Mouse (Mus musculus) hindbrain, embryonic 11.5 days (tissue): ENCODE measurements around the gene Iars2. TPM values are rescaled to one million over a fixed set of nuclear protein-coding genes. Genes with fewer than 3 reads are reported as not detected.

Experiments
- ATAC-seq: fragments of 200-750 bp; cut with Nextera tagmentation; 2 replicates; pipeline ENCODE4 v1.8.0; 2017; ENCODE audit warnings: mild to moderate bottlenecking, moderate TSS enrichment, moderate library complexity; ENCODE audit not compliant: low FRiP score
- DNase-seq: peaks from one replicate; pipeline ENCODE4 v3.0.0-alpha.2; 2015; ENCODE audit warnings: low spot score
- H3K27ac ChIP-seq: fragments of 300-500 bp; sonication (generic); 2 replicates; pipeline ENCODE4 v1.5.1; 2014; ENCODE audit warnings: mild to moderate bottlenecking, low read depth, low read length
- H3K27me3 ChIP-seq: fragments of 300-500 bp; sonication (generic); 2 replicates; pipeline ENCODE4 v1.6.1; 2014; ENCODE audit warnings: mild to moderate bottlenecking, low read length, moderate library complexity, mixed read lengths; ENCODE audit not compliant: control insufficient read depth, insufficient read depth
- H3K36me3 ChIP-seq: fragments of 300-500 bp; sonication (generic); 2 replicates; pipeline ENCODE4 v1.6.1; 2014; ENCODE audit warnings: mild to moderate bottlenecking, low read length, moderate library complexity, mixed read lengths; ENCODE audit not compliant: control insufficient read depth, insufficient read depth
- H3K4me1 ChIP-seq: fragments of 300-500 bp; sonication (generic); replicated peaks from 2 replicates; pipeline ENCODE4 v1.6.1; 2014; ENCODE audit warnings: low read length, mixed read lengths; ENCODE audit not compliant: control insufficient read depth, insufficient read depth
- H3K4me2 ChIP-seq: fragments of 300-500 bp; sonication (generic); replicated peaks from 2 replicates; pipeline ENCODE4 v1.6.1; 2014; ENCODE audit warnings: mild to moderate bottlenecking, low read depth, low read length
- H3K4me3 ChIP-seq: fragments of 300-500 bp; sonication (generic); 2 replicates; pipeline ENCODE4 v1.5.1; 2014; ENCODE audit warnings: low read depth, low read length
- H3K9ac ChIP-seq: fragments of 300-500 bp; sonication (generic); 2 replicates; pipeline ENCODE4 v1.6.1; 2014; ENCODE audit warnings: low read depth, low read length
- H3K9me3 ChIP-seq: fragments of 300-500 bp; sonication (generic); 2 replicates; pipeline ENCODE4 v1.6.1; 2016; ENCODE audit warnings: low read length; ENCODE audit not compliant: control insufficient read depth
- WGBS: fragments of 180-500 bp; shearing (Covaris S2); extraction: QIAGEN DNeasy Blood & Tissue Kit; methylation state at CpG from one replicate; pipeline ENCODE4 v1.1.7; 2014; 5-methylcytosine and 5-hydroxymethylcytosine counted together
- microRNA counts: library from miRNA; unstranded; fragments of <30 nt; microRNA quantifications from one replicate; lab custom pipeline; 2015
- polyA plus RNA-seq: library from polyadenylated mRNA; unstranded; fragments of >200 nt; fragmentation: Nextera tagmentation; extraction: Ambion mirVana; gene quantifications from 2 replicates; pipeline ENCODE4 v1.2.1, GENCODE M21; 2014

Gene Iars2
- polyA plus RNA-seq, 1 experiment from 2014 or later: 19.2 TPM

DNA sequence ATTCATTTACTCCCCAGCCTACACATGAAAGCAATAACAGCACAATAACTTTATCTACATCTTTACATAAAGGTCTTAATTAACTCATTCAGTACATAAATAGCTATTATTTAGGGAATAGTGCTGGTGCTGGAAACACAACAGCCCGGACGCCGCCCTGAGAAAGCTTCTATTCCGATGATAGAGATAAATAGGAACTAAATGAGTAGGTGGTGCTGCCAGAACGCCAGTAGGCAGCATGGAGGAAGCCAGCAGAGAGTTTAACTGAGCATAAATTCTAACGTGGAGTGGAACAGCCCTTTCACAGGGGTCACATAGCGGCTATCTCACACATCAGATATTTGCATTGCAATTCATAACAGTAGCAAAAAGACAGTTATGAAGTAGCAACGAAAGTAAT, 86.2 kb downstream of the Iars2 start:
- no peak for ATAC-seq
- no peak overlapping the region for H3K4me3 ChIP-seq
- H3K9me3 ChIP-seq: no peaks in the 10 kb centered on the region
- peaks cover 6% of the 10 kb centered on the region; the same call in 1 of the 2 replicates for H3K36me3 ChIP-seq
- no peak overlapping the region for H3K27ac ChIP-seq
- no peak for DNase-seq
- no peaks in the 10 kb centered on the region for H3K27me3 ChIP-seq
- WGBS: 81% methylated on average over 8 of the region's 8 CpGs
- no peak overlapping the region for H3K9ac ChIP-seq
- no peaks in the 10 kb centered on the region for H3K4me1 ChIP-seq
- H3K4me2 ChIP-seq: no peak overlapping the region

DNA sequence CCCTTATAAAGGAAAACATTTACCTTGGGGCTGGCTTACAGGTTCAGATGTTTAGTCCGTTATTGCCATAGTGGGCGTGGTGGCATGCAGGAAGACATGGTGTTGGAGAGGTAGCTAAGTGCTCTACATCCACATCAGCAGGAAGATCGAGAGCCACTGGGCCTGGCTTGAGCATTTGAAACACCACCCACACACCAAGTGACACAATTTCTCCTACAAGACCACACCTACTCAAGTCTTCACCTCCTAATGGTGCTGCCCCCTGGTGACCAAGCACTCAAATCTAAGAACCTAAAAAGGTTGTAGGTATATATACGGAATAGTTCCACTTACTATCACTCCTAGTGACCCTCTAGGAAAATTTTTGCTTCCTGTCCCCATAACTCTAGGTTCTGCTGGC, 92.7 kb downstream of the Iars2 start:
- WGBS: 90% methylated on average over 4 of the region's 4 CpGs

DNA sequence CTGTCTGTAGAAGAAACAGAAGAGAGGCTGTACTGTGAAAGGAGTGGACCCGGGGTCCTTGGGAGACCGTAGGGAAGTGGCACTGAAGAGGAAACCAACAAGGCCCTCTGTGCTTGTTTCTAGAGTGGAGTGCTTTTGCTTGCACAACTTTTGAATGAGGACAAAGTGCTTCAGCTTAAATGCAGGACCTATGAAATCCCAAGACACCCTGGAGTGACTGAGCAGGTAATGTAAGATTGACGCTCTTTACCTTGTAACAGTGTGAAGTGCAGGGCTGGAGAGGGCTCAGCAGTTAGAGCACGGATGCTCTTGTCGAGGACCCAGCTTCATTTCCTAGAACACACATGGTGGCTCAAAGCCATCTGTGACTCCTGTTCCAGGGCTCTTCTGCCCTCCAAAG, 93.4 kb downstream of the Iars2 start:
- no peak for DNase-seq
- Histone ChIP-seq H3K4me2 (no peak overlapping the region), H3K27ac (no peak overlapping the region), H3K36me3 (peaks cover 5% of the 10 kb centered on the region; the same call in 1 of the 2 replicates), H3K4me1 (no peaks in the 10 kb centered on the region), H3K9me3 (no peaks in the 10 kb centered on the region), H3K4me3 (no peak overlapping the region), H3K9ac (no peak overlapping the region), H3K27me3 (no peaks in the 10 kb centered on the region)
- ATAC-seq: no peak
- 94% methylated on average over 5 of the region's 5 CpGs for WGBS

More for the DNA sequence above, 92.7 kb downstream of the Iars2 start:
- Histone ChIP-seq H3K4me2 (no peak overlapping the region), H3K9me3 (no peaks in the 10 kb centered on the region), H3K4me3 (no peak overlapping the region), H3K9ac (no peak overlapping the region), H3K27ac (no peak overlapping the region), H3K4me1 (no peaks in the 10 kb centered on the region), H3K27me3 (no peaks in the 10 kb centered on the region), H3K36me3 (peaks cover 5% of the 10 kb centered on the region; the same call in 1 of the 2 replicates)
- ATAC-seq: no peak
- no peak for DNase-seq

MicroRNA genes within 50 kb of the gene (microRNA counts, 519-probe panel; counts per million panel counts)
- microRNA mmu-miR-194 (lab: Ali Mortazavi, UCI) (2,952 counts per million, percentile 13 among the panel's probes with 10 or more counts), microRNA mmu-miR-664 (lab: Ali Mortazavi, UCI) (not detected)

Other genes starting within 250 kb of the Iars2 start
- gene Rab3gap2, start 125.3 kb downstream of the Iars2 start, polyA plus RNA-seq: 23.3 and 23.6 TPM in 2 replicates
- gene Bpnt1, start 2.8 kb upstream of the Iars2 start, polyA plus RNA-seq: 28.8 and 29.0 TPM in 2 replicates
- 146 and 172 TPM in 2 replicates for gene Eprs, start 33.6 kb upstream of the Iars2 start, polyA plus RNA-seq
- 1.5 TPM in 2 replicates for gene Slc30a10, start 125.5 kb upstream of the Iars2 start, polyA plus RNA-seq